Mouse (Mus musculus): ENCODE data around the gene P2rx5.

- no peak for TF ChIP-seq ZC3H11A (IDR thresholded peaks at IDR 0.05; ENCODE audit: borderline replicate concordance, low read depth, low read length)
- TF ChIP-seq HCFC1 (IDR thresholded peaks at IDR 0.05; ENCODE audit: borderline replicate concordance, insufficient read depth, low read length) = peak; percentile 95
- TF ChIP-seq CHD2 (IDR thresholded peaks at IDR 0.05; ENCODE audit: low read depth, low read length) = no peak
- TF ChIP-seq MAFK (IDR thresholded peaks at IDR 0.05; ENCODE audit: insufficient read depth, low read depth, low read length) = no peak
Measured at GRCm38 (mm10) chr11:73198603-73199229, 38.5 kb downstream of the P2rx5 start, which contains the start of gene Ctns.

Data from ES-E14 (cell line).